Comparison of ENCODE assay signal across 10 mouse cellular contexts in the genomic region with DNA sequence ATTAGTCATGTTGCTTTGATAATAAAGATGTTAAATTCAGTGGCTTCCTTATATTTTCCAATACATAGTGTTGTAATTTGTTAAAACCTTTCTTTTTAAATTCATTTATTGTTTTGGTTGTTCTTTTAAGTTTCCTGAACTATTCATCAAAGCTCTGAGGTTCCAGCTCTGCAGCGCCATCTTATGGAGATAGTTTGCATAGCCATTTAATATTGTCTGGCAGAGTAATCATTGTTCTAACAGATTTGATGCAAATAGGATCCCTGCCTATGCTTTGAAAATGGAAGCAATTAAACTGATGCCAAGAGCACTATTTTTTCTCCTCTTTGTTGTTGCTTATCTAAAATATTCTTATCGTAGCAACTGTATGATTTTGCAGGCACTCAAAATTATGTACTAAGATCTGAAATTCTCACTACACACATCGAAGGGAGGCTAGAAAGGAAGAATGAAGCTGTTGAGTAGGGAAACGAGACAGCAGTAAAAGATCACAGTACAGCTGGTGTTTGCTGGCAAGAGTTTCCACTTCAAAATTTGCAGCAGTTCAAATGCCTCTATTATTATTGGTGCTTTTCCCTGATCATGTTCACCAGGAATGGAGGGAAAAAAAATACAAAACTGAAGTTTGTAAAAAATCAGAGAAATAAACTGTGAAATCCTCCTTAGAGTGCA.
A peak's percentile ranks its signal among the peaks of the same experiment; 100 is the strongest.
DNase-seq lines count a peak whose midpoint lies in the region; ATAC-seq and TF ChIP-seq lines count a peak whose summit lies in the region.
"Had no signal": no experiment of that assay in that cellular context is flagged by ENCODE, and none has a peak within 500 bp of the region (broad histone marks: within the 10 kb centered on the region; RNA-seq: fewer than 3 reads in every experiment).

No protein-coding gene starts in this region.

- ATAC-seq in lung, postnatal 0 days, result no peak
- ATAC-seq in hindbrain, postnatal 0 days, result 0 out of 2 replicates have a peak, but pooled peaks have one; percentile 43
- ATAC-seq in inflammation-experienced regulatory T-cells, adult 6 months, result no peak
- ATAC-seq in megakaryocyte, adult 5-6 weeks (ENCODE audit: poor library complexity, severe bottlenecking), result no peak

- H3K4me3 ChIP-seq in lung, postnatal 0 days (ENCODE audit: low read depth, low read length), result no peak overlapping the region
- no peak overlapping the region for H3K4me3 ChIP-seq in hindbrain, postnatal 0 days (ENCODE audit: low read length)
- H3K4me3 ChIP-seq: embryonic facial prominence, embryonic 15.5 days; stomach, embryonic 15.5 days had no signal

- no peak for TF ChIP-seq EP300 in lung, postnatal 0 days (IDR thresholded peaks at IDR 0.05)

- H3K27ac ChIP-seq in lung, postnatal 0 days (ENCODE audit: low read length), result no peak overlapping the region
- H3K27ac ChIP-seq in hindbrain, postnatal 0 days, result no peak overlapping the region
- H3K27ac ChIP-seq: embryonic facial prominence, embryonic 15.5 days; stomach, embryonic 15.5 days had no signal

- WGBS in lung, postnatal 0 days, result 22% methylated on average over 4 of the region's 4 CpGs
- WGBS in hindbrain, postnatal 0 days, result 20% methylated on average over 4 of the region's 4 CpGs

- H3K4me2 ChIP-seq in lung, postnatal 0 days (replicated peaks; ENCODE audit: low read depth, low read length), result no peak overlapping the region
- peak overlapping the region; percentile 10; the same call in 1 of the 2 replicates for H3K4me2 ChIP-seq in hindbrain, postnatal 0 days (ENCODE audit: low read depth, low read length)
- H3K4me2 ChIP-seq: embryonic facial prominence, embryonic 15.5 days; stomach, embryonic 15.5 days had no signal

- H3K9ac ChIP-seq in lung, postnatal 0 days (replicated peaks; ENCODE audit: low read depth), result no peak overlapping the region
- no peak overlapping the region for H3K9ac ChIP-seq in hindbrain, postnatal 0 days (replicated peaks; ENCODE audit: low read length)
- H3K9ac ChIP-seq: embryonic facial prominence, embryonic 15.5 days; stomach, embryonic 15.5 days had no signal

- H3K36me3 ChIP-seq in lung, postnatal 0 days (ENCODE audit: insufficient read depth, low read length), result no peaks in the 10 kb centered on the region
- no peaks in the 10 kb centered on the region for H3K36me3 ChIP-seq in hindbrain, postnatal 0 days (ENCODE audit: insufficient read depth, low read length)
- H3K36me3 ChIP-seq: embryonic facial prominence, embryonic 15.5 days; stomach, embryonic 15.5 days had no signal

- no peaks in the 10 kb centered on the region for H3K4me1 ChIP-seq in lung, postnatal 0 days (ENCODE audit: insufficient read depth, low read depth, low read length)
- no peaks in the 10 kb centered on the region for H3K4me1 ChIP-seq in hindbrain, postnatal 0 days (ENCODE audit: insufficient read depth, low read length)
- H3K4me1 ChIP-seq: embryonic facial prominence, embryonic 15.5 days; stomach, embryonic 15.5 days had no signal

- H3K9me3 ChIP-seq in lung, postnatal 0 days (ENCODE audit: low read length), result no peaks in the 10 kb centered on the region
- H3K9me3 ChIP-seq in hindbrain, postnatal 0 days (ENCODE audit: low read length), result no peaks in the 10 kb centered on the region
- H3K9me3 ChIP-seq: embryonic facial prominence, embryonic 15.5 days; stomach, embryonic 15.5 days had no signal

- H3K27me3 ChIP-seq in lung, postnatal 0 days (replicated peaks; ENCODE audit: insufficient read depth, low read length), result no peaks in the 10 kb centered on the region
- no peaks in the 10 kb centered on the region for H3K27me3 ChIP-seq in hindbrain, postnatal 0 days (ENCODE audit: insufficient read depth, low read length)
- H3K27me3 ChIP-seq: embryonic facial prominence, embryonic 15.5 days; stomach, embryonic 15.5 days had no signal

- TF ChIP-seq CTCF in lung, postnatal 0 days (IDR thresholded peaks at IDR 0.05), result 0 out of 2 replicates have a peak, but pooled peaks have one; percentile 2
- peak; percentile 78 for TF ChIP-seq CTCF in hindbrain, postnatal 0 days (IDR thresholded peaks at IDR 0.05; ENCODE audit: low read depth)

- DNase-seq in lung, postnatal 0 days (ENCODE audit: low spot score), result no peak
- no peak for DNase-seq in lung, adult 18-20 months
- DNase-seq in cerebellum, postnatal 14 days, result peak; percentile 78 to 89
- peak; percentile 85 for DNase-seq in hindbrain, postnatal 0 days (ENCODE audit: low spot score)
- DNase-seq in retina, embryonic 14.5 days (ENCODE audit: low spot score), result peak; percentile 79
- no peak for DNase-seq in spleen, adult 12 weeks (ENCODE audit: low spot score)

Comparison
In these comparisons a context has a peak if more than half of its experiments do, and no peak if none do; other contexts are left out.
1. DNase-seq: peak in cerebellum, postnatal 14 days (2 of 2), hindbrain, postnatal 0 days (single experiment) and retina, embryonic 14.5 days (single experiment); none in lung, postnatal 0 days (single experiment), lung, adult 18-20 months (0 of 2) and spleen, adult 12 weeks (single experiment).